Mouse (Mus musculus) heart, postnatal 14 days (tissue): Measurements from ENCODE around the gene Henmt1. TPM values are rescaled to one million over a fixed set of nuclear protein-coding genes. Genes with fewer than 3 reads are reported as not detected.

Source experiments
- DNase-seq, 2 experiments: peaks; one replicate each; pipeline ENCODE4 v3.0.0; 2021 to 2022
- intact Hi-C: fragments of 180-260 bp; cut with DNase I; formaldehyde crosslinking; loops from one replicate; pipeline ENCODE4 v1.15.1; 2025
- total RNA-seq, 2 experiments: library from RNA; stranded (reverse); gene quantifications; 2 replicates each; pipeline ENCODE4 v1.2.3; 2021

Gene Henmt1
- total RNA-seq, 2 experiments from 2014 or later = not detected

GRCm38 (mm10) chr3:108933557-108933956, 6.1 kb upstream of the Henmt1 start:
- no peak for DNase-seq
- intact Hi-C loops = no loop called here

GRCm38 (mm10) chr3:108938691-108939090, 982 bp upstream of the Henmt1 start:
- intact Hi-C loops = no loop called here
- no peak for DNase-seq

- DNase-seq = peak in 1 of 2 experiments; percentile 10
- intact Hi-C loops = no loop called here
Measured at GRCm38 (mm10) chr3:108940001-108940633, 444 bp downstream of the Henmt1 start, which contains the start of gene Gm9857. Gm9857 (minus strand) TSS chr3:108940445.

- no peak for DNase-seq
- intact Hi-C loops = no loop called here
Measured at GRCm38 (mm10) chr3:108940996-108941395, 1.3 kb downstream of the Henmt1 start.

GRCm38 (mm10) chr3:108957976-108958375, 18.3 kb downstream of the Henmt1 start:
- intact Hi-C loops = no loop called here
- no peak for DNase-seq

- intact Hi-C loops = no loop called here
- no peak for DNase-seq
Measured at GRCm38 (mm10) chr3:108959680-108960295, 20.1 kb downstream of the Henmt1 start.

- DNase-seq = no peak
- intact Hi-C loops = no loop called here
Measured at GRCm38 (mm10) chr3:108961226-108961625, 21.6 kb downstream of the Henmt1 start.

- DNase-seq = no peak
- intact Hi-C loops = no loop called here
Measured at GRCm38 (mm10) chr3:108961655-108962054, 22.0 kb downstream of the Henmt1 start.

GRCm38 (mm10) chr3:108963278-108963677, 23.6 kb downstream of the Henmt1 start:
- no peak for DNase-seq
- intact Hi-C loops = no loop called here

- DNase-seq = no peak
- intact Hi-C loops = no loop called here
Measured at GRCm38 (mm10) chr3:108963776-108964175, 24.1 kb downstream of the Henmt1 start.

GRCm38 (mm10) chr3:108964361-108965044, 24.8 kb downstream of the Henmt1 start:
- intact Hi-C loops = no loop called here
- DNase-seq = peak in 1 of 2 experiments; percentile 11

- DNase-seq = no peak
- intact Hi-C loops = no loop called here
Measured at GRCm38 (mm10) chr3:108966051-108966450, 26.4 kb downstream of the Henmt1 start.

GRCm38 (mm10) chr3:108973980-108974660, 34.4 kb downstream of the Henmt1 start:
- intact Hi-C loops = no loop called here
- no peak for DNase-seq

- no peak for DNase-seq
- intact Hi-C loops = loop anchor here (5.0 kb wide), 1 partner anchor 87 kb away; no protein-coding TSS in a partner anchor
Measured at GRCm38 (mm10) chr3:108974920-108975485, 35.3 kb downstream of the Henmt1 start.

GRCm38 (mm10) chr3:108977340-108978030, 37.8 kb downstream of the Henmt1 start:
- intact Hi-C loops = loop anchor here (5.0 kb wide), 1 partner anchor 85 kb away; no protein-coding TSS in a partner anchor
- no peak for DNase-seq

GRCm38 (mm10) chr3:108981946-108982345, 42.3 kb downstream of the Henmt1 start:
- no peak for DNase-seq
- intact Hi-C loops = no loop called here

- DNase-seq = no peak
- intact Hi-C loops = no loop called here
Measured at GRCm38 (mm10) chr3:108983989-108984388, 44.3 kb downstream of the Henmt1 start.

GRCm38 (mm10) chr3:108986534-108986933, 46.9 kb downstream of the Henmt1 start:
- no peak for DNase-seq
- intact Hi-C loops = loop anchor here (5.0 kb wide), 1 partner anchor 41 kb away; the partner anchor contains the start of gene Fam102b

- no peak for DNase-seq
- intact Hi-C loops = loop anchor here (5.0 kb wide), 1 partner anchor 40 kb away; the partner anchor contains the start of gene Fam102b
Measured at GRCm38 (mm10) chr3:108987009-108987659, 47.5 kb downstream of the Henmt1 start.
